Mouse (Mus musculus): ENCODE data around the gene Msl3. TPM values are rescaled to one million over a fixed set of nuclear protein-coding genes. Genes with fewer than 3 reads are reported as not detected.
"Not testable (repeated sequence)": the region's sequence is repeated elsewhere in the genome, so short reads cannot be mapped to it uniquely, and the experiment has no call there.

Msl3 gene
- total and polyA plus RNA-seq, 3 experiments: 18.1 to 113 (median 86.3) TPM

- no peak for DNase-seq (ENCODE audit: low spot score)
- TF ChIP-seq GATA1 (IDR thresholded peaks at IDR 0.05; ENCODE audit: borderline replicate concordance, low read length): no peak
- no peak for TF ChIP-seq GATA2 (IDR thresholded peaks at IDR 0.05; ENCODE audit: borderline replicate concordance, low read depth, low read length)
- TF ChIP-seq POLR2AphosphoS5 (IDR thresholded peaks at IDR 0.05; ENCODE audit: insufficient replicate concordance, low read depth, low read length): no peak
- TF ChIP-seq TAL1 (conservative IDR thresholded peaks at IDR 0.05; ENCODE audit: low read depth, low read length): no peak
- no peak for TF ChIP-seq CTCF (IDR thresholded peaks at IDR 0.05; ENCODE audit: low read depth, low read length)
- H3K9me3 ChIP-seq (replicated peaks): no peaks in the 10 kb centered on the region
- no peak for ATAC-seq (ENCODE audit: extremely low read depth, insufficient number of reproducible peaks, low FRiP score, poor library complexity, severe bottlenecking)
- H3K4me3 ChIP-seq (ENCODE audit: low read depth, low read length): no peak overlapping the region
- H3K36me3 ChIP-seq (replicated peaks): peaks cover 60% of the 10 kb centered on the region
- no peaks in the 10 kb centered on the region for H3K4me1 ChIP-seq (ENCODE audit: insufficient read depth, low read depth, low read length)
- H3K27me3 ChIP-seq (ENCODE audit: insufficient read depth, low read length): no peaks in the 10 kb centered on the region
Measured at GRCm38 (mm10) chrX:168663982-168664689, 9.6 kb downstream of the Msl3 start.

GRCm38 (mm10) chrX:168660236-168660635 lies 13.5 kb downstream of the Msl3 start:
- H3K36me3 ChIP-seq (replicated peaks): peaks cover 64% of the 10 kb centered on the region
- no peak overlapping the region for H3K4me3 ChIP-seq (ENCODE audit: low read depth, low read length)
- H3K4me1 ChIP-seq (ENCODE audit: insufficient read depth, low read depth, low read length): no peaks in the 10 kb centered on the region
- TF ChIP-seq CTCF (IDR thresholded peaks at IDR 0.05; ENCODE audit: low read depth, low read length) (no peak), POLR2AphosphoS5 (IDR thresholded peaks at IDR 0.05; ENCODE audit: insufficient replicate concordance, low read depth, low read length) (no peak), GATA1 (IDR thresholded peaks at IDR 0.05; ENCODE audit: borderline replicate concordance, low read length) (no peak), GATA2 (IDR thresholded peaks at IDR 0.05; ENCODE audit: borderline replicate concordance, low read depth, low read length) (no peak), TAL1 (conservative IDR thresholded peaks at IDR 0.05; ENCODE audit: low read depth, low read length) (no peak)
- no peak for DNase-seq (ENCODE audit: low spot score)
- no peak for ATAC-seq (ENCODE audit: extremely low read depth, insufficient number of reproducible peaks, low FRiP score, poor library complexity, severe bottlenecking)
- no peaks in the 10 kb centered on the region for H3K9me3 ChIP-seq (replicated peaks)
- H3K27me3 ChIP-seq (ENCODE audit: insufficient read depth, low read length): no peaks in the 10 kb centered on the region

- H3K36me3 ChIP-seq (replicated peaks): peaks cover 61% of the 10 kb centered on the region
- H3K27me3 ChIP-seq (ENCODE audit: insufficient read depth, low read length); DNase-seq (ENCODE audit: low spot score); H3K4me1 ChIP-seq (ENCODE audit: insufficient read depth, low read depth, low read length); H3K9me3 ChIP-seq (replicated peaks); ATAC-seq (ENCODE audit: extremely low read depth, insufficient number of reproducible peaks, low FRiP score, poor library complexity, severe bottlenecking); H3K4me3 ChIP-seq (ENCODE audit: low read depth, low read length): not testable (repeated sequence)
Measured at GRCm38 (mm10) chrX:168659803-168660202, 13.9 kb downstream of the Msl3 start.

DNA sequence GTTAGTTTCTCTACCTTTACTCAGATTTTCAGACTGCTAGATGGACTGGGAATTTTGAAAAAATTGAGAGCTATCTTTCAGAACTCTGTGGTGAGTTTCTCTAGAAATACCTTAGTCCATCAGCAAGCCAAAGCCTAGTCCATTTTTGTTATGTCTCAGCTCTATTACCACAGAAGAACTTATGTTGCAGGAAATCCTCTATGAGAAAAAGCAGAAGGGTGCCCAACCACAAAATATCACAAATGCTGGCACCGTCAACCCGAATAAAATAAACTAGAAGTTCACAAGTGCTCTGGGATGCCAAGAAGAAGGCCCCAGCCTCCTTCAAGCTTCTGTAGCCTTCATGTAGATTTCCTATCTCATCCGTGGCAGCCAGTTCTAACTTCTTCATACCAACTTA lies 14.4 kb downstream of the Msl3 start:
- ATAC-seq (ENCODE audit: extremely low read depth, insufficient number of reproducible peaks, low FRiP score, poor library complexity, severe bottlenecking) (no peak), DNase-seq (ENCODE audit: low spot score) (no peak)
- Histone ChIP-seq H3K4me1 (ENCODE audit: insufficient read depth, low read depth, low read length) (no peaks in the 10 kb centered on the region), H3K4me3 (ENCODE audit: low read depth, low read length) (no peak overlapping the region), H3K27me3 (ENCODE audit: insufficient read depth, low read length) (no peaks in the 10 kb centered on the region), H3K9me3 (replicated peaks) (no peaks in the 10 kb centered on the region), H3K36me3 (replicated peaks) (peaks cover 55% of the 10 kb centered on the region)
- TF ChIP-seq CTCF (IDR thresholded peaks at IDR 0.05; ENCODE audit: low read depth, low read length) (no peak), GATA1 (IDR thresholded peaks at IDR 0.05; ENCODE audit: borderline replicate concordance, low read length) (no peak), GATA2 (IDR thresholded peaks at IDR 0.05; ENCODE audit: borderline replicate concordance, low read depth, low read length) (no peak), TAL1 (conservative IDR thresholded peaks at IDR 0.05; ENCODE audit: low read depth, low read length) (no peak), POLR2AphosphoS5 (IDR thresholded peaks at IDR 0.05; ENCODE audit: insufficient replicate concordance, low read depth, low read length) (no peak)

- H3K27me3 ChIP-seq (ENCODE audit: insufficient read depth, low read length): no peaks in the 10 kb centered on the region
- no peak overlapping the region for H3K4me3 ChIP-seq (ENCODE audit: low read depth, low read length)
- TF ChIP-seq GATA1 (IDR thresholded peaks at IDR 0.05; ENCODE audit: borderline replicate concordance, low read length) (no peak), POLR2AphosphoS5 (IDR thresholded peaks at IDR 0.05; ENCODE audit: insufficient replicate concordance, low read depth, low read length) (no peak), GATA2 (IDR thresholded peaks at IDR 0.05; ENCODE audit: borderline replicate concordance, low read depth, low read length) (no peak)
- ATAC-seq (ENCODE audit: extremely low read depth, insufficient number of reproducible peaks, low FRiP score, poor library complexity, severe bottlenecking): no peak
- H3K9me3 ChIP-seq (replicated peaks): no peaks in the 10 kb centered on the region
- H3K36me3 ChIP-seq (replicated peaks): peaks cover 57% of the 10 kb centered on the region
- no peak for DNase-seq (ENCODE audit: low spot score)
- H3K4me1 ChIP-seq (ENCODE audit: insufficient read depth, low read depth, low read length): no peaks in the 10 kb centered on the region
Measured at GRCm38 (mm10) chrX:168657795-168658194, 15.9 kb downstream of the Msl3 start.

DNA sequence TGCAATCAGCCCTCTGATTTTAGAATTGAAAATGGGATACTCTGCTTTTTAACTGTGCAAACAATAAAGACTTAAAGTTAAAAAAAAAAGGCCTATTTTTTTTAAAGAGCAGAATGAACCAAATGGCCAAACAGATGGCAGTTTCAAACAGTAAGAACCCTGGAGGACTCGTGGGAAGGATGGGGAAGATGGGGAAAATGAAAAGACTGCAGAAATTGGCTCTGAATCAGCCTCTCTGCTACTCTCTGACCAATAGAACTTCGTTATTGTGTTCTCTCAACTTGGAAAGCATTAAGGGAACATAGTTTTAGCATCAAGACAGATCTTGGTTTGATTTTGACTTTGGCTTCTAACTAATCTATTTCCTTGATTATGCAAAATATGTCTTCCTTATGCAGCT lies 24.4 kb downstream of the Msl3 start:
- Histone ChIP-seq H3K9me3 (replicated peaks) (no peaks in the 10 kb centered on the region), H3K4me1 (ENCODE audit: insufficient read depth, low read depth, low read length) (no peaks in the 10 kb centered on the region), H3K4me3 (ENCODE audit: low read depth, low read length) (no peak overlapping the region), H3K36me3 (replicated peaks) (peaks cover 44% of the 10 kb centered on the region), H3K27me3 (ENCODE audit: insufficient read depth, low read length) (no peaks in the 10 kb centered on the region)
- ATAC-seq (ENCODE audit: extremely low read depth, insufficient number of reproducible peaks, low FRiP score, poor library complexity, severe bottlenecking) (no peak), DNase-seq (ENCODE audit: low spot score) (no peak)
- no peak for TF ChIP-seq POLR2AphosphoS5 (IDR thresholded peaks at IDR 0.05; ENCODE audit: insufficient replicate concordance, low read depth, low read length)
- no peak for TF ChIP-seq CTCF (IDR thresholded peaks at IDR 0.05; ENCODE audit: low read depth, low read length)
- TF ChIP-seq GATA1 (IDR thresholded peaks at IDR 0.05; ENCODE audit: borderline replicate concordance, low read length): no peak

DNA sequence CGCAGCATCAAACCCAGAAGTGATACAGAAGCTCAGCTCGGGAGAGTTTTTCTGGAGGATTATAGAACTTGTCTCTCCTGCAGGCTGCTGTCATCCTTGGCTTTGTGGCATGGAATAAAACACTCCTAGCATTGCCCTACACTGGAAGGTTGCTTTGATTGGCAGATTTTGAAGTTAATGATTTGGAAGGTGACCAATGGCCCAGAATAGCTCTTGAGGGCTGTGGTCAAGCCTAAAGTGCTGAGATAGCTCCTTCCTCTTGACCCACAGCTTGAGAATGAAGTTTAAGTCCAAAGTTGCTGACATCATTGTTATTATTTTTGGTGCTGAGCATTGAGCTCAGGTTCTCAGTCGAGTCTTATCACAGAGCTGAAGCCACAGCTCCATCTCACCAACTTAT lies 26.0 kb downstream of the Msl3 start:
- ATAC-seq (ENCODE audit: extremely low read depth, insufficient number of reproducible peaks, low FRiP score, poor library complexity, severe bottlenecking): no peak
- TF ChIP-seq GATA1 (IDR thresholded peaks at IDR 0.05; ENCODE audit: borderline replicate concordance, low read length): no peak
- TF ChIP-seq TAL1 (conservative IDR thresholded peaks at IDR 0.05; ENCODE audit: low read depth, low read length): no peak
- TF ChIP-seq POLR2AphosphoS5 (IDR thresholded peaks at IDR 0.05; ENCODE audit: insufficient replicate concordance, low read depth, low read length): no peak
- TF ChIP-seq CTCF (IDR thresholded peaks at IDR 0.05; ENCODE audit: low read depth, low read length): no peak
- no peak for TF ChIP-seq GATA2 (IDR thresholded peaks at IDR 0.05; ENCODE audit: borderline replicate concordance, low read depth, low read length)
- Histone ChIP-seq H3K27me3 (ENCODE audit: insufficient read depth, low read length) (no peaks in the 10 kb centered on the region), H3K36me3 (replicated peaks) (peaks cover 31% of the 10 kb centered on the region), H3K9me3 (replicated peaks) (no peaks in the 10 kb centered on the region), H3K4me3 (ENCODE audit: low read depth, low read length) (no peak overlapping the region), H3K4me1 (ENCODE audit: insufficient read depth, low read depth, low read length) (no peaks in the 10 kb centered on the region)
- no peak for DNase-seq (ENCODE audit: low spot score)

All from G1E (cell line).